Mouse (Mus musculus) adrenal gland, adult 2 months (tissue): Measurements from ENCODE around the gene Olfr373. TPM values are rescaled to one million over a fixed set of nuclear protein-coding genes. Genes with fewer than 3 reads are reported as not detected.
"Not testable (repeated sequence)": the region's sequence is repeated elsewhere in the genome, so short reads cannot be mapped to it uniquely, and the experiment has no call there.

Experiments used
- DNase-seq: peaks from one replicate; pipeline ENCODE4 v3.0.0; 2021
- long read RNA-seq: library from polyadenylated mRNA; stranded (forward); transcript quantifications from one replicate; pipeline ENCODE4 v2.0.0, GENCODE M21; 2021
- polyA plus RNA-seq: library from polyadenylated mRNA; depleted of rRNA; stranded (reverse); fragments of >200 nt; gene quantifications from 2 replicates; pipeline ENCODE4 v1.2.3, GENCODE M21; 2012; rRNA removed
- total RNA-seq, 2 experiments: library from RNA; stranded (reverse); gene quantifications; 2 replicates each; pipeline ENCODE4 v1.2.3; 2021

Gene Olfr373
- total RNA-seq, result not detected
- not detected in 2 replicates for polyA plus RNA-seq
- long read RNA-seq, result 0 reads

DNA sequence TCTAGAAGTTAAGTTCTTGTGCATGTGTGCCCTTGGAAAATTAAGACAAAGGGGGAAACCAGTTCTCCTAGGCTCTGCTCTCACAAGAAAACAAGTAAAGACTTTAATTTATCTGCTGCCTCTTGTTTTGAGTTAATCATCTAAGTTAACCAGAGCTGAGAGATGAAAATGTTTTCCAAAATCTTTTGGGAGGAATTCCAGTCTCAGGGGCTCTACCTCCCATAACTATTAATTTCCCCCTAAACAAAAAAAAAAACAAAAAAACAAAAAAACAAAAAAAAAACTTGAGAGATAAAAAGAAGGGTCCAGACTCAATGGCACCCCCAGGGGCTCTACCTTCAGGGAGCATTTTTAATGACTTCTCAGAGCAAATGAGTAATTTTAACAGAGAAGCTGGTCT lies at the start of gene Olfr373:
Olfr373 (plus strand) TSS at position 301 of the 400 bp plus-strand sequence.
- DNase-seq, result not testable (repeated sequence)

DNA sequence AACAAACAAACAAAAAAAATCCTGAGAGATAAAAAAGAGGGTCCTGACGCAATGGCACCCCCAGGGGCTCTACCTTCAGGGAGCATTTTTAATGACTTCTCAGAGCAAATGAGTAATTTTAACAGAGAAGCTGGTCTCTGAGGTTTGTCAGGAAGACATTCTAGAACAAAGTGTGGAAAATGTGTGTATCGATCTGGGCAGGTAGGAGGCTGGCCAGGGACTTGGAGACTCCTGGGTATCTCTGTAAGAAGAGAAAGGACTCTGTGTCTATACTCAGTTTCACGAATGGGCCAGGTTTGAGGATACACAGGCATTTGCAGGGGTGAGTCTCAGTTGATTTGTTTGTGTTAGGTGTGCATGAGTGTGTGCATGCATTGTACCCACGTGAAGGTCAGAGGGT lies 42.1 kb upstream of the Olfr373 start, which contains the start of gene Olfr372:
Olfr372 (plus strand) TSS at position 301 of the 400 bp plus-strand sequence.
- DNase-seq, result not testable (repeated sequence)

DNA sequence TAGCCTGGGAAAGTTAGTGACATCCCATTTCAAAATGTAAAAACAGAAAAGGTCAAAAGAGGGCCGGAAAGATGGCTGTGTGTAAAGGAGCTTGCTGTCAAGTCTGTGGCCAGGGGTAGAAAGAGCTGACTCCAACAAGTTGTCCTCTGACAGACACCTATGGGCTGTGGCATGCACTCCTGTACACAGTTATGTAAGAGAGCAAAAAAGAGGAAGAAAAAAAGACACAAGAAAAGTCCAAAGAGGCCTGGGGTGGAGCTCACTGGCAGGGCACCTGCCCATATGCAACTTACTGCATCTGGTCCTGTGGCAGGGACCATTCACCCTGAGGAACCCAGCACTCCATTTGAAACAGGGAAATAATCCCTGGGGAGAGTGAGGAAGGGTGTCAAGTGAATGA lies 40.5 kb upstream of the Olfr373 start:
- no peak for DNase-seq

DNA sequence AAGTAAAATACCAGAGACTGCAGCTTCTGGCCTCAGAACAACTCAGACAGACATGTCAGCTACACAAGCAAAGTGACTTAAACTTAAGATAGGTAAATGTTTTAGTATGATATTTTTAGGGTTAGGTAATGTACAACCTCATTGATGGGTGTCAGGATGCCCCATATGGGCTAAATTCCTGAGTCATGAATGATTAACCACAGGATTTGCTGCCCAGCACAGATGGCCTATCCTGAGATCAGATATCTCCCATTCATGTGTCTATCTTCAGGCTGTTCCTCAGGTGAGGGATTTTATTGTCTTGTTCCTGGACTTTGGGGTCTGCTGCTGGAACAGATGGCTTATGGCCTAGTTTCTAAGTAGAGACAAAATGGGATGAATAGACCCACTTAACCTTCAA lies 28.3 kb upstream of the Olfr373 start:
- DNase-seq, result not testable (repeated sequence)

DNA sequence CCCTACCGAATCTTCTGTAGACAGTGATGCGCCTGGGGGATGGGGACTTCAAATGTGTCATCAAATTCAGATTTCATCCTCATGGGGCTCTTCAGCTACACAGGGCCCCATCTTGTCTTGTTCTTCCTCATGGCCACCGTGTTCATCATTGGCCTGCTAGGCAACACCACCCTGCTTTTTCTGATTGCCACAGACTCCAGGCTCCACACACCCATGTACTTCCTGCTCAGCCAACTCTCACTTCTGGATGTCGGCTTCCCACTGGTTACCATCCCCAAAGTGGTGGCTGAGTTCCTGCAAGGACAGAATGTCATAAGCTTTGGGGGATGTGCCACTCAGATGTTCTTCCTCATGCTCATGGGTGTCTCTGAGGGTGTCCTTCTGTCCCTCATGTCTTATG lies 25.3 kb upstream of the Olfr373 start:
- DNase-seq, result not testable (repeated sequence)

DNA sequence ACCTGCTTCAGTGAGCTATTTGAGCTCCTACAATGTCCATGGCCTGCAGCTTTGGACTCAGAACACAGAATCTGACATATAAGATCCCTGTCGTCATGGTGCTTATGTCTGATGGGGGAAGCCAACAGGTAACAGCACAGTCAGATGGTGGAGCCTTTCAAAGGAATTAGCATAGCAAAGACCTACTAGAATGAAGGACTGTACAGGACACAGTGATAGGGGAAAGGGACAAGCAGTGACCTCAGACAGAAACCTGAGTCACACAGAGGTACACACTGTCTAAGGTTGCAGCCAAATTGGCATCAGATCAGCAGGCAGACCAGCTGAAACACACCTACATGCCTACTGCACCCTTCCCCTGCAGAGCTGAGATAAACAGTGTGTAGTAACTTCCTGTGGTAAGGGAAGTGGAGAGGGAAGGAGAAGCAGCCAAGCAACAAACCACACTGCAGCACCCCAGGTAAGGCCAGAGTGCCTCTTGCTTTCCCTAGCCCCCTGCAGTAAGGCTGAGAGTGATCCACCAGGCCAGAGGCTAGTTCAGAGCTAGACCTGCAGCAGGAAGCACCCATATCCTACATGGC lies 16.1 kb upstream of the Olfr373 start:
- not testable (repeated sequence) for DNase-seq

DNA sequence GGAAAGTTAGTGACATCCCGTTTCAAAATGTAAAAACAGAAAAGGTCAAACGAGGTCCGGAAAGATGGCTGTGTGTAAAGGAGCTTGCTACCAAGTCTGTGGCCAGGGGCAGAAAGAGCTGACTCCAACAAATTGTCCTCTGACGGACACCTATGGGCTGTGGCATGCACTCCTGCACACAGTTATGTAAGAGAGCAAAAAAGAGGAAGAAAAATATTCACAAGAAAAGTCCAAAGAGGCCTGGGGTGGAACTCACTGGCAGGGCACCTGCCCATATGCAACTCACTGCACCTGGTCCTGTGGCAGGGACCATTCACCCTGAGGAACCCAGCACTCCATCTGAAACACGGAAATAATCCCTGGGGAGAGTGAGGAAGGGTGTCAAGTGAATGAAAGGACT lies 1.8 kb downstream of the Olfr373 start:
- no peak for DNase-seq

DNA sequence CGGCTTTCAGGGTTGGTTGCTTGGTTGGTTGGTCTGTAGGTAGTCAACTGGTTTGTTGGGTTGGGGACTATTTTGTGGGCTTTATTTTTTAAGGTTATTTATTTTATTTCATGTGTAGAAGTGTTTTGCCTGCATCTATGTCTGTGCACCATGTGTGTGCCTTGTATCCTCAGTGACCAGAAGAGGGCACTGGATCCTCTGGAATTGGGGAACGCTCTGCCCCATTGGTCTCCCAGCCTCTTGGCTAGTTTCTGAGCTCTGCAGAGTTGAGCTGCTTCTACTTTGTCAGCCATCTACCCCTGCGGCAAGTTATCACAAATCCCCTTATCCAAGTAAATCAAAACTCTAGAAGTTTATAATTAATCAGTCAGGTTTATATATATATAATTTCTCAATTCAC lies 4.6 kb downstream of the Olfr373 start:
- DNase-seq, result not testable (repeated sequence)

DNA sequence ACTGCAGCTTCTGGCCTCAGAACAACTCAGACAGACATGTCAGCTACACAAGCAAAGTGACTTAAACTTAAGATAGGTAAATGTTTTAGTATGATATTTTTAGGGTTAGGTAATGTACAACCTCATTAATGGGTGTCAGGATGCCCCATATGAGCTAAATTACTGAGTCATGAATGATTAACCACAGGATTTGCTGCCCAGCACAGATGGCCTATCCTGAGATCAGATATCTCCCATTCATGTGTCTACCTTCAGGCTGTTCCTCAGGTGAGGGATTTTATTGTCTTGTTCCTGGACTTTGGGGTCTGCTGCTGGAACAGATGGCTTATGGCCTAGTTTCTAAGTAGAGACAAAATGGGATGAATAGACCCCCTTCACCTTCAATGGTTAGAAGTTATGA lies 13.7 kb downstream of the Olfr373 start:
- not testable (repeated sequence) for DNase-seq

DNA sequence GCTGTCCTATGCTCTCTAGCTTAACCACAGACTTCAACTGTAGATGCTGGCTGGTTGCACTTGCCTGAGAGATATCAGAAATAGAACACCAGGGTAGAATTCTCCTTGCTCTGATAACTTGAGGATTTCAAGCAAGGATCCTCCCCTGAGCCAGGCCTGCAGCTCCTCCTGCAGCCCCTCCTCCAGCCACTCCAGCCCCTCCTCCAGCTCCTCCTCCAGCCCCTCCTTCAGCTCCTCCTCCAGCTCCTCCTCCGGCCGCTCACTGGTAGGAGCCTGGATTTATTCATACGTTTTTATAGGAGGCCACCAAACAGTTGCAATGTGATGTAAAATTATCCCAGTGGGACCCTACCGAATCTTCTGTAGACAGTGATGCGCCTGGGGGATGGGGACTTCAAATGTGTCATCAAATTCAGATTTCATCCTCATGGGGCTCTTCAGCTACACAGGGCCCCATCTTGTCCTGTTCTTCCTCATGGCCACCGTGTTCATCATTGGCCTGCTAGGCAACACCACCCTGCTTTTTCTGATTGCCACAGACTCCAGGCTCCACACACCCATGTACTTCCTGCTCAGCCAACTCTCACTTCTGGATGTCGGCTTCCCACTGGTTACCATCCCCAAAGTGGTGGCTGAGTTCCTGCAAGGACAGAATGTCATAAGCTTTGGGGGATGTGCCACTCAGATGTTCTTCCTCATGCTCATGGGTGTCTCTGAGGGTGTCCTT lies 16.6 kb downstream of the Olfr373 start:
- peak; percentile 59 for DNase-seq

DNA sequence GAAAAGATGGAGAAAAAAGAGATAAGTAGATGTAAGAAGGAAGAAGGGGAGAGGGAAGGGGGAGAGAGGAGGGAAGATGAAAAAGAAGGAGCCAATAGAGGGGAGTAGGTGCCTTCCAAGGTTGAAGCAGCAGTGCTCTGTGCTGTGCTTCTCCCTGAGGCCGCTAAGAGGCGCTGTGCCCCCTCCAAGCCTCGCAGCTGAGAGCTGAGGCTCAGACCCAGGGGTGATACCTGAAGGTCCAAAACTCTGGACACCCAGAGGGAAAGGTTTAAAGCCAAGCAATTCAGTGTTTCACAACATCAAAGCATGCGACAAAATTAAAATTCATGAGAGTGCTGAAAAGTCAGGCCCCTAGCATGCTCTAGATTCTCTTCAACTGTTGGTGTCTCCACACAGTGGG lies 22.2 kb downstream of the Olfr373 start:
- no peak for DNase-seq

DNA sequence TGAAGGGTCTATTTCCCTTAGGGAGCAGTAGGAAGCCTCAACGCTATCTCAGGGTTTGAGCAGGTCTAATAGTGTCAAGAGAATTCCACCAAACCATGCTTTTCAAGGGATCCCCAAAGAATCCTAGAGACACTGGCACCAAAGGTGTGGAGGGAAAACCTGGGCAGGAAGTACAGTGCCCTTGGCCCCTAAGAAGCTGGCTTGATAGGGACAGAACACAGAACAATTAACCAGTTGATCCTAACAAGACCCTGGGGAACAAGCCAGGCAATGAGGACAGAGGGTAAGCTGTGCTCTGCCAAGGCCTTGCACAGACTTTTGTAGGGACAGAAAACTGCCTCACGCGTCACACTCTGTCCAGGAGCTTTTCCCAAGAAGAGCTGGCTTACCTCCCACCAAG lies 23.8 kb downstream of the Olfr373 start, which contains the start of gene Olfr374:
Olfr374 (plus strand) TSS at position 301 of the 400 bp plus-strand sequence.
- DNase-seq, result no peak

DNA sequence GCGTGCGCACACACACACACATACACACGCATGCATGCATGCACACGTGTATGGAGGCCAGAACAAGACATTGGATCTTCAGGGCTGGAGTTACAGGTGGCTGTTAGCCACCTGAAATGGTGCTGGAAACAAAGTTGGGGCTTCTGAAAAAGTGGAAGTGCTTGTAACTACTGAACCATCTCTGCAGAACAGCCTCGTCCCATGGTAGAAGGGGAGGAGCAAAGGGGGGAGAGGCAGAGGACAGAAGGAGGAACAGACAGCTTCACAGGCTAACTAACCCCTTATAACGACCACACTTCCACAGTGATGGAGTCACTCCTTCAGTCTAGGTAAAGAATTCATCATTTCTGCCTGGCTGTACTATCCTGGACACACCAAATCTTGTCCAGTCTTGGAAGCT lies 27.9 kb downstream of the Olfr373 start:
- no peak for DNase-seq

DNA sequence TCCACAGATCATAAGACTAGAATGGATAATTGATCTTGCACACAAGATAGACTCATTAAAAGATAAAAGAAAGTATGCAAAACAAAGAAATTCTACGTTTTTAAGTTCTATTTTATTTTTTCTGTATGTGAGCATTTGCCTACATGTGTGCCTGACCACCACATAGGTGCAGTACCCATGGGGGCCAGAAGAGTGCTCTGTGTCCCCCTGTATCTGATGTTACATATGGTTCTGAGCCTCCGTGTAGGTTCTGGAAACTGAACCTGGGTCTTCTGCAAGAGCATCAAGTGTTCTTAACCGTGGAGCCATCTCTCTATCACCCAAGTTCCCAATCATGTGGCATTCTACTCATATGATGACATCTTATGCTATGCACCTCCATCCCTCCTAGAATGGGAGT lies 29.5 kb downstream of the Olfr373 start:
- DNase-seq, result no peak

DNA sequence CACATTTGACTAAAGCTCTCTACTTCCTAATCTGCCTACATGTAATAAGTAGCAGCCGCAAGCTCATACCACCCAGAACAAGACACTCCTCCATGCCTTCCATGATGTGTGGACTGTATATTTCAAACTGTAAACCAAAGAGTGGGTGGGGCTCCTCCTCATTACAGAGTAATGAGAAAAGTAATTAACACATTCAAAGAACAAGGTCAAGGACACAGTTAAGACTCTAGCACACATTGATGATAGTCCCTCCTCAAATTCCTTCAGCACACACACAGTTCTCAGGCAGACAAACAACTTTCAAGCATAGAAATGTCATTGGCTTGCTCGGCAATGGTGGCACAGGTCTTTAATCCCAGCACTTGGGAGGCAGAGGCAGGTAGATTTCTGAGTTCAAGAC lies 32.2 kb downstream of the Olfr373 start:
- no peak for DNase-seq

DNA sequence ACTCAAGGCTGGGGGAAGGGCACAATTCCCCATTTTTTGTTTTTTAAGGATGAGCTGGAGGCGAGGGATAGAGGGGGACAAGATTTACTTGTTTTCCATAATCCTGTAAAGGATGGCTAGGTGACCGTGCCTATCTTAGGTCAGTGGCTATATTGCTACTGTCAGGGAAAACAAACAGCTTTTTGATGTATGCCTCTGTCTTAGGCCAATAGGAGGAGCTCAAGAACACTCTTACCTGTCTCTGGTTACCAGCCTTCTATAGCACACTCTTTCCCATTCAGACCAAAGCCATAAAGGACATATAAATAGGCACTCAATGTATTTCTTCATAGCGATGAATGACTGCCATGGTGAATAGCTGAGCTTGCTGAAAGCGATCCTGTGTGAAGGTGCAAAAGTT lies 35.6 kb downstream of the Olfr373 start:
- DNase-seq, result no peak

DNA sequence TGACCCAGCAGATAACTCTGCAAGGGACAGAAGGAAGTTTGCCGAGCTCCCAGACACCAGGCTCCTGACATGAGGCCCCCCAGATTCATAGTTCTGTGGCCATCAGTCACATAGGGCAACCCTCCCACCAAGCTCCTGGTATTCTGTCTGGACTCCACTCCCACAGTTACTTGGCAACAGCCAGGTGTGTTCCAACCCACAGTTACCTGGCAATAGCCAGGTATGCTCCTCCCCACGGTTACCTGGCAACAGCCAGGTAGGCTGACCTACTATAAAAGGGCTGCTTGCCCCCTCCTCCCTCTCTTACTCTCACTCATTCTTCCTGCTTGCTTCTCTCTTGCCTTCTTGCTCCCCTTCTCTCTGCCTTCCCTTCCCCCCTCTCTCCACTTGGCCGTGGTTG lies 38.5 kb downstream of the Olfr373 start:
- not testable (repeated sequence) for DNase-seq

DNA sequence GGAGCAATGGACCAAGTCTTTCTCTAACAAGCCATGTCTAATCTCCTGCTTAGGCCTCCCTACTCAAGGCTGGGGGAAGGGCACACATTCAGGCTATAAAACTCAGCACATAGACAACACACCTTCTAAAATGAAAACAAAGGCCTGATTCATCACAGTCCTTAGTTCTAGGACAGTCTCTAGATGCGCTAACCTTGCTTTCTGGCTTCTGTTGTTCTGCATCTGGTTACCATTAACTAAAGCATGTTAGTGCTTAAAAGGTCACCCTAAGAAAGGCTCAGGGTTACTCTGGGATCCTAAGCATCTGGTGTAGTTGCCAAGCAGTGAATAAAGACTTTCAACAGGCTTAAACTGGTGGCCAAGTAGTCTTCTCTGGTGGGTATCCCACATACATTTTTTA lies 39.0 kb downstream of the Olfr373 start:
- no peak for DNase-seq

DNA sequence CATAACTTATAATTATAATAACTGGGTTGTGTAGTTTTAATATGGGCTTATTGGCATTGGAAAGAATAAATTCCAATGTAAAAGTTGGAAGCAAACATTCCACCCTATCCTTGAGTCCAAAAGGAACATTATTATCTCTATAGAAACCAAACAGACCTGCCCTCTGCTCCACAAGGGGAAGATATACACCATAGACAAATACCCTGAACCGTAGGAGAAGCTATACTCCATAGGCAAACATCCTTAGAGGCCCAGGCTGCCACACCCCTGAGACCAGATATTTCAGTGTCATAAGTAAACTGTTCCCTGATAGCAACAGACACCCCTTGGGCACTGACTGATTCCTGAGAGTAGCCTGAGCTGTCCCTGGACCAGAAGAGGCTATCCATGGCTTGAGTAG lies 44.9 kb downstream of the Olfr373 start:
- DNase-seq, result no peak

DNA sequence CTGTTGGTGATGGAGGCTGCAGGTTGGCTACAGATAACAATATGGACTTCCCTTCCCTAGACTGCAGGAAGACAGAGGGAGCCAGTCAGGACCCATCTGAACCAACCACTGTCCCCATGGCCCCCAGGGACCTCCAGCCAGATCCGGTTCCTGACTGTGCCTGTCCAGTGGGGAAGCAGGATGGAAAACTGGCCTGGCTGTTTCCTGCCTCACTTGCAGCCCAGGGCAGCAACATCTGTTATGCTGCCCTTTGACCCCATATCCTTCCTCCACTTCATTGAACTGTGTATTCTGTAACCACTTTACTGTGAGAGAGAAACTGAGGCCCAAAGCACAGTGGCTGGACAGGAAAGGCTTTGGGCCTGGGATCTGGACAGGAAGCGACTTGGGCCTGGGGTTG lies 48.3 kb downstream of the Olfr373 start:
- peak; percentile 67 for DNase-seq

DNA sequence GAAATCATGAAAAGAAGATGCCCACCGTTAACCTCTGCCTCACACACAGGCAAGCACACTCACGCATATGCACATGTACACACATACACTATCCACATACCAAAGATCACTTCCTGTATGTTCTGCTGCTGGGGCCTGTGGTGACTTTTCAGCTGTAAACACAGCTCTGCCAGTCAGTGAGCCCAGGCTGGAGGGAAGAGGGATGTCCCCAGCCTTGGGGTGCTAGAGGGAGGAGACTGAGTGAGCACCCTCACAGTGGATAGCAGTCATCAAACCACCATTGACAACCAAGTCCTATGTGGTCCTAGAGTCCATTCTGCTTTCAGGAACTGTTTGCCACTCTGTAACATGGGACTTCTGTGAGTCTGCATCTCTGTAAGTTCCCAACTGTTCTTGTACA lies 48.9 kb downstream of the Olfr373 start:
- DNase-seq, result no peak

DNA sequence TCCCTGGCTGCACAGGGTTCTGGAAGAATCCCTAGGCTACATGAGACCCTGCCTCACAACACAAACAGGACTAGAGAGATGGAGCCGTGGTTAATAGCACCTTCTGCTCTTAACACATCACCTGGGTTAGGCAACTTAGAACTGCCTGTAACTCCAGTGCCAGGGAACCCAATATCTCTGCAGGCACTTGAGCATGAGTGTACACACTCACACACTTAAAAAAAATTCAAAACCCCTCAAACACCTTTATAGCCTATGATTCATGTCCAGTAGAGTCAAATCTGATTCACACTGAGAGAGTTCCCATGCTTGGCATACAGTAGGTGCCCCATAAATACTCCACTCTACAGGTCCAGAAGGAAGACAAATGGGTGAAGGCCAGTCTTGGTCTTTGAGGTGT lies 49.4 kb downstream of the Olfr373 start:
- DNase-seq, result no peak

DNA sequence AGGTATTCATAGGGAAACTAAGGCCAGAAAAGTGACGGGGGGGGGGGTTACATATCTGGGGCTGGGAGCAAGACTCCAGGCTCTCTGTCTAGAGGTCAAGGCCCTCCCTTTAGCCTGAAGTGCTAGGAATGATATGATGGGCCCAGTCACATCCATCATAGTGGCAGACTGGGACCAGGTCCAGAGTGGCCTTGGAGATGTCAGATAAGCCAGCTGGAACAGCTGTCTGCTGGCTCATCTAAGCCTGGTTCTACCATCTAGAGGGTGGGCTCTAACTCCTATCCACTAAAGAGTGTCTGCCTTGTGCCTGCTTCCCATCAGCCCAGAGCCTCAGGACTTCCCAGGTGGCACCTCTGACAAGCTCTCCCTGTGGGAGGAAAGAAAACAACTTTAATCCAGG lies 49.9 kb downstream of the Olfr373 start:
- DNase-seq, result peak; percentile 86

DNA sequence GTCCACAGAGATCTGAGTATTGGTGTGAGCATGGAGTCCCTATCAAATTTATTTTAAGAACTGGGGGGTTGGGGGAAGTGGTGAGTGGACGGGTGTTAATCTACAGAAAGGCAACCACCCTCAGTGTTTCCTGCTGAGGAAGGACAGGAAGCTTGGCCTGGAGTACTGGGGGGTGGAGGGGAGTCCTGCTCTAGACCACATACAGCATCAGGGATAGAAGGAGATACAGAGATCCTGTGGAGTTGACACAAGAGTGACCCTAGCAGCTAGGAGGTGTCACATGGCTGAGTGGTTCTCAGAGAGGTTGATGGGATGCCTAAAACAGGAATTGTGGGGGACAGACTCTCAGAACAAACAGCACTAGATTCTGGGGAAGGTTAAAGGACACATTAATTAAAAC lies 50.5 kb downstream of the Olfr373 start:
- DNase-seq, result peak; percentile 20
